Mouse (Mus musculus): ENCODE results near the gene Tmem131.

- TF ChIP-seq POLR2A (IDR thresholded peaks at IDR 0.05; ENCODE audit: borderline replicate concordance, extremely low read depth, low read depth, low read length): no peak
- TF ChIP-seq CTCF (IDR thresholded peaks at IDR 0.05; ENCODE audit: insufficient read depth, low read length): no peak
Measured at GRCm38 (mm10) chr1:36854198-36854765, 89.2 kb downstream of the Tmem131 start.
